Mouse (Mus musculus) lung, postnatal 0 days (tissue): ENCODE data around the gene Cntnap2.

Experiments used
- CTCF ChIP-seq: IDR thresholded peaks from 2 replicates; pipeline ENCODE4 v1.5.1; 2016; ENCODE audit warnings: antibody characterized with exemption, mild to moderate bottlenecking
- EP300 ChIP-seq: IDR thresholded peaks from 2 replicates; pipeline ENCODE4 v1.6.1; 2016; ENCODE audit warnings: antibody characterized with exemption, mild to moderate bottlenecking, control low read depth

DNA sequence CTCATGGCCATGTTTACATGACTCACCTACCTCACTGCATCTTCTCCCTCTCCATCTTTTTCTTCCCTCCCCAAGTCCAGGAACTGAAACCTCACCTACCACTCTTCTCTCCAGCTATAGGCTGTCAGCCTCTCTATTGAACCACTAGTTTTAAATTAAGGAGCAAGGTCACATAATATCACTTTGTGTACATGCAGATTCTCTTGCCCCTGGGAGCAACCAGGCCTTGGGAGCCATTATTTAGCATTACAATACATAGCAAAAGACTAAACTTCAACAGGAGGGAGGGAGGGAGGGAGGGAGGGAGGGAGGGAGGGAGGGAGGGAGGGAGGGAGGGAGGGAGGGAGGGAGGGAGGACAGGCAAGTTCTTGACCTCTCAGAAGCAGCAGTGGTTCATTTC lies 2155.6 kb downstream of the Cntnap2 start:
- no peak for TF ChIP-seq CTCF
- no peak for TF ChIP-seq EP300
